Mouse (Mus musculus) midbrain, embryonic 15.5 days (tissue): ENCODE measurements around the gene Prkce. TPM values are rescaled to one million over a fixed set of nuclear protein-coding genes. Genes with fewer than 3 reads are reported as not detected.

Experiments
- ATAC-seq: fragments of 200-750 bp; cut with Nextera tagmentation; replicated peaks from 2 replicates; pipeline ENCODE4 v1.8.0; 2017; ENCODE audit warnings: moderate TSS enrichment
- H3K27ac ChIP-seq: fragments of 300-500 bp; sonication (generic); 2 replicates; pipeline ENCODE4 v1.5.1; 2015; ENCODE audit warnings: mild to moderate bottlenecking, inconsistent platforms
- H3K27me3 ChIP-seq: fragments of 300-500 bp; sonication (generic); replicated peaks from 2 replicates; pipeline ENCODE4 v1.6.1; 2015; ENCODE audit warnings: inconsistent platforms
- H3K36me3 ChIP-seq: fragments of 300-500 bp; sonication (generic); replicated peaks from 2 replicates; pipeline ENCODE4 v1.6.1; 2015; ENCODE audit warnings: inconsistent platforms
- H3K4me1 ChIP-seq: fragments of 300-500 bp; sonication (generic); 2 replicates; pipeline ENCODE4 v1.6.1; 2015; ENCODE audit warnings: inconsistent platforms
- H3K4me2 ChIP-seq: fragments of 300-500 bp; sonication (generic); 2 replicates; pipeline ENCODE4 v1.6.1; 2015; ENCODE audit warnings: inconsistent platforms, mild to moderate bottlenecking, moderate library complexity
- H3K4me3 ChIP-seq: fragments of 300-500 bp; sonication (generic); 2 replicates; pipeline ENCODE4 v1.5.1; 2015; ENCODE audit warnings: mild to moderate bottlenecking, inconsistent platforms
- H3K9ac ChIP-seq: fragments of 300-500 bp; sonication (generic); 2 replicates; pipeline ENCODE4 v1.6.1; 2015; ENCODE audit warnings: mild to moderate bottlenecking, inconsistent platforms
- H3K9me3 ChIP-seq: fragments of 300-500 bp; sonication (generic); 2 replicates; pipeline ENCODE4 v1.6.1; 2016; ENCODE audit warnings: inconsistent platforms
- WGBS: fragments of 180-500 bp; shearing (Covaris S2); methylation state at CpG from one replicate; pipeline ENCODE4 v1.1.7; 2015; ENCODE audit warnings: mixed read lengths; 5-methylcytosine and 5-hydroxymethylcytosine counted together
- polyA plus RNA-seq: library from polyadenylated mRNA; unstranded; fragments of >200 nt; fragmentation: Nextera tagmentation; extraction: Ambion mirVana; gene quantifications from 2 replicates; pipeline ENCODE4 v1.2.1, GENCODE M21; 2015

Prkce gene
- polyA plus RNA-seq, 1 experiment from 2014 or later: 38.5 TPM

GRCm38 (mm10) chr17:86663471-86663870 is 495.9 kb downstream of the Prkce start:
- Histone ChIP-seq H3K9ac (no peak overlapping the region), H3K4me3 (no peak overlapping the region), H3K4me1 (no peaks in the 10 kb centered on the region), H3K36me3 (no peaks in the 10 kb centered on the region), H3K9me3 (no peaks in the 10 kb centered on the region), H3K27me3 (no peaks in the 10 kb centered on the region), H3K27ac (no peak overlapping the region), H3K4me2 (no peak overlapping the region)
- WGBS: 84% methylated on average over 4 of the region's 4 CpGs
- no peak for ATAC-seq

- no peaks in the 10 kb centered on the region for H3K36me3 ChIP-seq
- H3K4me3 ChIP-seq: no peak overlapping the region
- no peaks in the 10 kb centered on the region for H3K4me1 ChIP-seq
- no peak overlapping the region for H3K4me2 ChIP-seq
- ATAC-seq: no peak
- H3K27me3 ChIP-seq: no peaks in the 10 kb centered on the region; the same call in 1 of the 2 replicates
- no peak overlapping the region for H3K27ac ChIP-seq
- H3K9me3 ChIP-seq: no peaks in the 10 kb centered on the region
- H3K9ac ChIP-seq: no peak overlapping the region
- WGBS: 56% methylated on average over 8 of the region's 8 CpGs
Observed at GRCm38 (mm10) chr17:86667836-86668600, 500.4 kb downstream of the Prkce start.

GRCm38 (mm10) chr17:86669641-86670373 is 502.2 kb downstream of the Prkce start:
- H3K27ac ChIP-seq: no peak overlapping the region
- 94% methylated on average over 13 of the region's 13 CpGs for WGBS
- no peaks in the 10 kb centered on the region; the same call in 1 of the 2 replicates for H3K27me3 ChIP-seq
- no peak overlapping the region for H3K4me3 ChIP-seq
- H3K9ac ChIP-seq: no peak overlapping the region
- H3K9me3 ChIP-seq: no peaks in the 10 kb centered on the region
- H3K4me1 ChIP-seq: no peaks in the 10 kb centered on the region
- H3K36me3 ChIP-seq: no peaks in the 10 kb centered on the region
- H3K4me2 ChIP-seq: no peak overlapping the region
- ATAC-seq: no peak

DNA sequence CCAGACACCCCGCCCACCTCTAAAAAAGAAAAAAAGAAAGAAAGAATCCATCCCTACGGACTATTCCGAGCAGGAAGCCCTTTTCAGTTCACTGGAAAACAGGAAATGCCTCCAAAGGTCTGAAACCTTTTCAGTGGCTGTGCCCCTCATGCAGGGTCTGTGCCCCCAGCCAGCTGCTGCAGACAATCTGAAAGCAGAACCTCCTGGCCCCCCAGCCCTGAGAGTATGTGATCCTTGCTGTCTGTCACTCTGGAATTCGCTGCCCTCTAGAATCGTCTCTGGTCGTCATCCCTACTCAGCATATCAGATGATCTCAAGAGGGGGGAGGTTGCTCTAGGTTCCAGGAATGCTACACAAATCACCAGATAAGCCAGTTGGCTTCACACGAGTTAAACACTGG is 503.1 kb downstream of the Prkce start:
- H3K27me3 ChIP-seq: no peaks in the 10 kb centered on the region; the same call in 1 of the 2 replicates
- WGBS: 72% methylated on average over 7 of the region's 7 CpGs
- no peaks in the 10 kb centered on the region for H3K36me3 ChIP-seq
- H3K4me3 ChIP-seq: no peak overlapping the region
- no peaks in the 10 kb centered on the region for H3K4me1 ChIP-seq
- no peak overlapping the region for H3K27ac ChIP-seq
- ATAC-seq: no peak
- no peak overlapping the region for H3K9ac ChIP-seq
- H3K9me3 ChIP-seq: no peaks in the 10 kb centered on the region
- H3K4me2 ChIP-seq: no peak overlapping the region

DNA sequence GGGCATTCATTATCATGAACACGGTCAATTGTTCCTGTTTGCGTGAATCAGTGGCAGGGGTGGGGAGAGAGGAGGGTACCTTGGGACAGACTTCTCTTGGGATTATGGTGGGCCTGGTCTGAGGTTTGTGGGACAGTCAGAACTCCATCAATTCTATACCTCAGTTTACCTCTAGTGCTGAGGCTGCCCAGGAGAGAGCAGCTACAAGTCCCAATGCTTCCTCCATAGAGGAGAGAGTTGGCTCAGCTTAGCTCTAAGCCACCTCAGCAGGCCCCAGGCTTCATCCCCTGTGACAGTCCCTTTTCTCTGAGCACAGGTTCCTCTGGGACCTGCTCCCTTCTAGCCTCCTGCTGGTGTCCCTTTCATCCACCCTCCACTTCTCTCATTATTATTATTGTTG is 507.4 kb downstream of the Prkce start:
- Histone ChIP-seq H3K9ac (no peak overlapping the region), H3K9me3 (no peaks in the 10 kb centered on the region), H3K27ac (no peak overlapping the region), H3K4me1 (no peaks in the 10 kb centered on the region), H3K36me3 (no peaks in the 10 kb centered on the region), H3K4me3 (no peak overlapping the region), H3K27me3 (no peaks in the 10 kb centered on the region), H3K4me2 (no peak overlapping the region)
- ATAC-seq: no peak
- WGBS: 77% methylated on average over 2 of the region's 2 CpGs

- no peaks in the 10 kb centered on the region for H3K36me3 ChIP-seq
- no peaks in the 10 kb centered on the region for H3K9me3 ChIP-seq
- H3K4me1 ChIP-seq: no peaks in the 10 kb centered on the region
- no peak for ATAC-seq
- WGBS: 88% methylated on average over 5 of the region's 5 CpGs
- no peak overlapping the region for H3K27ac ChIP-seq
- H3K27me3 ChIP-seq: no peaks in the 10 kb centered on the region
- H3K4me3 ChIP-seq: no peak overlapping the region
- no peak overlapping the region for H3K9ac ChIP-seq
- H3K4me2 ChIP-seq: no peak overlapping the region
Observed at GRCm38 (mm10) chr17:86676336-86676735, 508.8 kb downstream of the Prkce start.

DNA sequence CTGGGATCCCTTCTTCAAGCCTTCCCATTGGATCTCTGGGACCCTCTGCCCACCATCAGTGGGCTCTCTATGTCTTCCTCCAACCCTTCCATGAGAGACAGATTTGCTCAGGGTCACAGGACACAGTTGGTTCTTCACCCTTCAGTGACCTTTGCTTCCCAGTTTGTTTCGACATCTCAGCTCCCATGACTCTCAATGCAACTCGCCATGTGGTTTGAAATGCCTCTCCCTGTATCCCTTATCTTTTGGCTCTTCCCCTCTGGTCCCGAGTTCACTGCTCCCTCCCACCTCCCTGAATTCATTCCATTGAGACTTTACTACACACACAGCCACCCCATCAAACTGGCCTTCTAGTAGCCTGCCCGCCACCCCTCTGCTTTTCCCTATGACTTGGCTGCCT is 509.3 kb downstream of the Prkce start:
- Histone ChIP-seq H3K36me3 (no peaks in the 10 kb centered on the region), H3K27ac (no peak overlapping the region), H3K4me1 (no peaks in the 10 kb centered on the region), H3K9me3 (no peaks in the 10 kb centered on the region), H3K4me3 (no peak overlapping the region), H3K4me2 (no peak overlapping the region), H3K27me3 (no peaks in the 10 kb centered on the region), H3K9ac (no peak overlapping the region)
- ATAC-seq: no peak
- WGBS: 86% methylated on average over 4 of the region's 4 CpGs

DNA sequence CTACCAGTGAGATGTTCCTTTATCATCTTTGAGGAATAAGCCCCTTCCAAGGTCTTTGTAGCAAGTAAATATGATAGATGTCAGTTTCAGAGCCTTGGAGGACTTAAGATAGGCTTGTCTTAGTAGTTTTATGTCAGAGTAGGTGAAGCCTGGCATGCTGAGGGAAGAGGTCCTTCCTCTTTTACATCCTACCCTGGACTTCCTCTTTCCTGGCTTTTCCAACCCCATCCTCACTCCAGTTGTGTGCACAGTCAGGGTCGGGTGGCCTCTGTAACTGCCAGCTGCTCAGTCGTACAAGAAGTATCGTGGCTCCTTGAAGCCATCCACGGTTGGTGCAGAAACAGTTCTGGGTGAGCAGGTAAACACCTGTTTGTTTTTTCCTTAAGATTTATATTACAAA is 517.7 kb downstream of the Prkce start:
- no peak overlapping the region for H3K27ac ChIP-seq
- 89% methylated on average over 4 of the region's 4 CpGs for WGBS

DNA sequence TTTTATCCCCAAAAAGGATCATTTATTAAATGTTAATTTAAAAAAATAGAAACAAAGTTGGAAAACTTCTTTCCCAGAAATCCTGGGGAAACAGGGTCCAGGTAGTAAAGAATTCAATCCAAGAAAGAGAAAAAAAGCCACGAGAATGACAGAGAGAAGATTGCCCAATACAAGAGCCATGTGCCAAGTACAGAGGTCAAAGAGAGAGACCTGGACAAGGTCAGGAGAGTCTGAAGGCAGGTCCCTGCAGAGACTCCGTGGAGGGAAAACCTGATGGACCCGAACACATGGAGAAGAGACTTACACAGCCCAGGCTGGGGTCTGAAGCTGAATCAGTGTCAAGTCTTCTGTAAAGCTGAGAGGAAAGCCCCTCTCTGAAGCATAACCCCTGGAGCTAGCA is 519.4 kb downstream of the Prkce start:
- WGBS: 78% methylated on average over 3 of the region's 3 CpGs
- no peak for ATAC-seq
- H3K4me2 ChIP-seq: no peak overlapping the region
- H3K9me3 ChIP-seq: no peaks in the 10 kb centered on the region
- no peak overlapping the region for H3K4me3 ChIP-seq
- H3K36me3 ChIP-seq: no peaks in the 10 kb centered on the region
- no peak overlapping the region for H3K27ac ChIP-seq
- H3K9ac ChIP-seq: no peak overlapping the region
- no peaks in the 10 kb centered on the region for H3K4me1 ChIP-seq
- no peaks in the 10 kb centered on the region for H3K27me3 ChIP-seq

More for the DNA sequence above, 517.7 kb downstream of the Prkce start:
- ATAC-seq: no peak
- Histone ChIP-seq H3K27me3 (no peaks in the 10 kb centered on the region), H3K4me1 (no peaks in the 10 kb centered on the region), H3K4me2 (no peak overlapping the region), H3K4me3 (no peak overlapping the region), H3K36me3 (no peaks in the 10 kb centered on the region), H3K9ac (no peak overlapping the region), H3K9me3 (no peaks in the 10 kb centered on the region)

DNA sequence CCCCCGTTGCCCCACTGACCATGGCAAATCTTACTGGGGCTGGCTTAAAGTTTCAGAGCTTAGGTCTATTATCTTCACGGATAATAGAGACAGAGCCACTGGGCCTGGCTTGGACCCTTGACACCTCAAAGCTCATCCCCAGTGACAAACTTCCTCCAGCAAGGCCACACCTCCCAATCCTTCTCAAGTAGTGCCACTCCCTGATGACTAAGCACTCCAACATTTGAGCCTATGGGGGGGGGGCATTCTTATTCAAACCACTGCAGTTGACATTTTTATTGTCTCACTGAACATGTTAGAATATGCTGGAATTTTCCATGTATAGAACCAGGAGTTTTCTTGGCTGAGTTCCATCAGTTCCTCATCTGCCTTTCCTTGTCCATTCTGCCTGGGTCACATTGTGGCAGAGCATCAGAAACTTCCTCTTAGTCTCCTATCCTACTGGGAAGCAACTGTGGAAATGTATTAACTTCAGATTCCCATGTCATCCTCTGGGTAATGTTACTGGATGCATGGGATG is 523.3 kb downstream of the Prkce start:
- no peaks in the 10 kb centered on the region for H3K9me3 ChIP-seq
- H3K4me1 ChIP-seq: no peaks in the 10 kb centered on the region
- ATAC-seq: no peak
- no peaks in the 10 kb centered on the region for H3K36me3 ChIP-seq
- no peak overlapping the region for H3K27ac ChIP-seq
- no peak overlapping the region for H3K4me2 ChIP-seq
- H3K9ac ChIP-seq: no peak overlapping the region
- no peak overlapping the region for H3K4me3 ChIP-seq
- no peaks in the 10 kb centered on the region for H3K27me3 ChIP-seq
- 71% methylated on average over 2 of the region's 2 CpGs for WGBS

DNA sequence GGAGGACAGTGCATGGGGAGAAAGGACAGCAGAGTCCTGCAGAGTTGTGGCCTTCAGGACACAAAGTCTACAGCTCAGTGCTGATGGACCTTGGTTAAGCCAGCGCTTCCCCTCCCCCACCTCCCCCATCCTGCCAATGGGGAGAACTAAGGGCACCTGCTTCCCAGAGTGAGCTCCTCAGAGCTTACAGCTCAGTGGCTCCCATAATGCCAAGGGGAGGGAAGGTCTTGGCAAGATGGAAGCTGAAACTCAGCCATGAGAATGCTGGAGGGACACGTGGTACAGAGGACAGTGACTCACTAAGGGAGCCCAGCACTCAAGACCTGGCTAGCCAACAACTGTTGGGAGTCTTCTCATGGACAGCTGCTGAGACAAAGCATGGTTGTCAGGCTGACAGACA is 530.2 kb downstream of the Prkce start:
- H3K36me3 ChIP-seq: no peaks in the 10 kb centered on the region
- no peak overlapping the region for H3K4me3 ChIP-seq
- no peak overlapping the region for H3K4me2 ChIP-seq
- no peak overlapping the region for H3K27ac ChIP-seq
- H3K27me3 ChIP-seq: no peaks in the 10 kb centered on the region
- H3K9ac ChIP-seq: no peak overlapping the region
- no peak for ATAC-seq
- 86% methylated on average over 2 of the region's 2 CpGs for WGBS
- no peaks in the 10 kb centered on the region for H3K4me1 ChIP-seq
- no peaks in the 10 kb centered on the region for H3K9me3 ChIP-seq

DNA sequence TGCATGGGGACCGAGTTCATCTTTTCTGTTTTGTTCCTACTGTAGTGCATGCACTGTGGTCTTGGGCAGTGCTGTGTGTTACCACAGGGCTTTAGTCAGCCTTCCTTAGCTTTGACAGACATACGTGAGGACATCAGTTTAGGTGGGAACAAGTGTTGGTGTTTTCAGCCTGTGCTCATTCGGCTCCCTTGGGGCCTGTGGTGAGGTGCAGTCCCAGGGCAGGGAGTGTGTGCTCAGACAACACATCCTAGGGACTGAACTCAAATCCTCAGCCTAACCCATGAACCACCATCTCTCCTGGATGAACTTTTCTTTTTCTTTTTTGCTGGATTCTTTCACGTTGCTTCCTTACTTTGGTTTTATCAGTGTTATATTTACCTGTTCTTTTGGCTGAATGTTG is 535.8 kb downstream of the Prkce start:
- no peak for ATAC-seq
- no peaks in the 10 kb centered on the region for H3K36me3 ChIP-seq
- no peaks in the 10 kb centered on the region for H3K9me3 ChIP-seq
- H3K27ac ChIP-seq: no peak overlapping the region
- no peak overlapping the region for H3K9ac ChIP-seq
- H3K4me3 ChIP-seq: no peak overlapping the region
- H3K27me3 ChIP-seq: no peaks in the 10 kb centered on the region
- 87% methylated on average over 4 of the region's 4 CpGs for WGBS
- no peak overlapping the region for H3K4me2 ChIP-seq
- no peaks in the 10 kb centered on the region for H3K4me1 ChIP-seq
